Mouse (Mus musculus) lung, embryonic 14.5 days (tissue): ENCODE measurements around the gene Ednra. TPM values are rescaled to one million over a fixed set of nuclear protein-coding genes. Genes with fewer than 3 reads are reported as not detected.
A peak's percentile ranks its signal among the peaks of the same experiment; 100 is the strongest.

Experiments used
- ATAC-seq: fragments of 200-750 bp; cut with Nextera tagmentation; 2 replicates; pipeline ENCODE4 v1.8.0; 2017; ENCODE audit warnings: mild to moderate bottlenecking, moderate TSS enrichment, moderate library complexity; ENCODE audit not compliant: insufficient read depth
- DNase-seq: peaks from one replicate; pipeline ENCODE4 v3.0.0-alpha.2; 2015
- H3K27ac ChIP-seq: fragments of 300-500 bp; sonication (generic); 2 replicates; pipeline ENCODE4 v1.5.1; 2014; ENCODE audit warnings: low read depth, mild to moderate bottlenecking, moderate library complexity
- H3K27me3 ChIP-seq: fragments of 300-500 bp; sonication (generic); 2 replicates; pipeline ENCODE4 v1.6.1; 2014; ENCODE audit warnings: low read length, control low read depth; ENCODE audit not compliant: insufficient read depth
- H3K36me3 ChIP-seq: fragments of 300-500 bp; sonication (generic); 2 replicates; pipeline ENCODE4 v1.6.1; 2014; ENCODE audit warnings: control low read depth; ENCODE audit not compliant: insufficient read depth
- H3K4me1 ChIP-seq: fragments of 300-500 bp; sonication (generic); 2 replicates; pipeline ENCODE4 v1.6.1; 2014; ENCODE audit warnings: antibody characterized with exemption, control low read depth; ENCODE audit not compliant: insufficient read depth
- H3K4me2 ChIP-seq: fragments of 300-500 bp; sonication (generic); 2 replicates; pipeline ENCODE4 v1.6.1; 2014; ENCODE audit warnings: mild to moderate bottlenecking
- H3K4me3 ChIP-seq: fragments of 300-500 bp; sonication (generic); 2 replicates; pipeline ENCODE4 v1.5.1; 2014; ENCODE audit warnings: low read depth, low read length
- H3K9ac ChIP-seq: fragments of 300-500 bp; sonication (generic); 2 replicates; pipeline ENCODE4 v1.6.1; 2014
- H3K9me3 ChIP-seq: fragments of 300-500 bp; sonication (generic); 2 replicates; pipeline ENCODE4 v1.6.1; 2016; ENCODE audit warnings: low read depth, low read length, control low read depth
- CTCF ChIP-seq: IDR thresholded peaks from 2 replicates; pipeline ENCODE4 v1.5.1; 2016; ENCODE audit warnings: antibody characterized with exemption, low read depth
- WGBS: fragments of 180-500 bp; shearing (Covaris S2); extraction: QIAGEN DNeasy Blood & Tissue Kit; methylation state at CpG from one replicate; pipeline ENCODE4 v1.1.7; 2014; 5-methylcytosine and 5-hydroxymethylcytosine counted together
- polyA plus RNA-seq: library from polyadenylated mRNA; unstranded; fragments of >200 nt; fragmentation: Nextera tagmentation; extraction: Ambion mirVana; gene quantifications from 2 replicates; pipeline ENCODE4 v1.2.1, GENCODE M21; 2014

Gene Ednra
- polyA plus RNA-seq, 1 experiment from 2014 or later, result 147 TPM

- Histone ChIP-seq H3K4me1 (peaks cover 20% of the 10 kb centered on the region; the same call in 1 of the 2 replicates), H3K4me2 (peak overlapping the region; percentile 61), H3K27ac (peak overlapping the region; percentile 99), H3K4me3 (peak overlapping the region; percentile 73), H3K36me3 (peaks cover 15% of the 10 kb centered on the region), H3K27me3 (no peaks in the 10 kb centered on the region), H3K9ac (peak overlapping the region; percentile 85), H3K9me3 (no peaks in the 10 kb centered on the region)
- WGBS, result under 1% methylated on average over 16 of the region's 16 CpGs
- DNase-seq (peak; percentile 65), ATAC-seq (peak; percentile 58)
- TF ChIP-seq CTCF, result no peak
Measured at GRCm38 (mm10) chr8:77723534-77724045, 674 bp downstream of the Ednra start.

DNA sequence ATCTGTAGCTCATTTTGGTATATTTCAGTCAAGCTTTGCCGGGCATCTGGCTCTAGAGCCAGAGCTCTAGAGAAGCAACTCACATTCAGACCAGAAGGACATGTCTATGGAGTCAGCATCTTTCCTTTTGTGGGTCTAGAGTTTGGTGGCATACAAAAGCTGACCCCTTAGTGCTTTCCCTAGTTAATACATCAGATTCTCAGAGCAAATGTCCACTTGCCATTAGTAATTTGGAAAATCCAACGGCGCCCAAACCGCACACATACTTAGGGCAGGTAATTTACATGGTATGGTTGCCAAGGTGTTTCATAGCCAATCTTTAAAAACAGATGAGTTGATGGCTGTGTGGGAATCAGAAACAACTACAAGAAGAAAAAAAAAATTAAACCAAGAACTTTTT, 1.2 kb downstream of the Ednra start:
- H3K4me1 ChIP-seq, result peaks cover 20% of the 10 kb centered on the region; the same call in 1 of the 2 replicates
- no peak for ATAC-seq
- H3K27ac ChIP-seq, result peak overlapping the region; percentile 99
- H3K9me3 ChIP-seq, result no peaks in the 10 kb centered on the region
- DNase-seq, result no peak
- peak overlapping the region; percentile 85 for H3K9ac ChIP-seq
- no peak for TF ChIP-seq CTCF
- H3K4me2 ChIP-seq, result peak overlapping the region; percentile 61
- 53% methylated on average over 4 of the region's 4 CpGs for WGBS
- H3K27me3 ChIP-seq, result no peaks in the 10 kb centered on the region
- peaks cover 20% of the 10 kb centered on the region for H3K36me3 ChIP-seq
- H3K4me3 ChIP-seq, result peak overlapping the region; percentile 73

DNA sequence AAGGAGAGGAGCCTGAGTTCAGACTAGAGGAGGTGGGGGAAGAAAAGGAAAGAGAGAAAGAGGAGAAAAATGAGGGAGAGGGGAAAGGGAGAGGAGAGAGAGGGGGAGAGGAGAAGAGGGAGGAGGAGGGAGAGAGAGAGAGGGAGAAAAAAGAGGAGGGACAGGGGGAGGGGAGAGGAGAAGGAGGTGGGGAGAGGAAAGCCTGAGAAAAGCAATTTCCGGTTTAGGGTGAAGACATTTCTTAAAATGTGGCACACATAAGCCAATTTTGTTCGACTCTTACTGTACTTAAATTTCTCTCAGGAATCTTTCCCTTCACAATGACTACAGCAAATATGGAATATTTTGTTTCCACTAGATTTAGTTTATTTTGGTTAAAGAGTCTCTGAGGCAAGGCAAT, 5.3 kb downstream of the Ednra start:
- no peaks in the 10 kb centered on the region for H3K9me3 ChIP-seq
- H3K9ac ChIP-seq, result peak overlapping the region; percentile 50
- no peak for TF ChIP-seq CTCF
- peak overlapping the region; percentile 78 for H3K4me2 ChIP-seq
- H3K27ac ChIP-seq, result peak overlapping the region; percentile 84
- H3K36me3 ChIP-seq, result peaks cover 46% of the 10 kb centered on the region
- DNase-seq (peak; percentile 60), ATAC-seq (no peak)
- peaks cover 17% of the 10 kb centered on the region; the same call in 1 of the 2 replicates for H3K4me1 ChIP-seq
- WGBS, result 44% methylated on average over 2 of the region's 2 CpGs
- no peaks in the 10 kb centered on the region for H3K27me3 ChIP-seq
- peak overlapping the region; percentile 73 for H3K4me3 ChIP-seq

DNA sequence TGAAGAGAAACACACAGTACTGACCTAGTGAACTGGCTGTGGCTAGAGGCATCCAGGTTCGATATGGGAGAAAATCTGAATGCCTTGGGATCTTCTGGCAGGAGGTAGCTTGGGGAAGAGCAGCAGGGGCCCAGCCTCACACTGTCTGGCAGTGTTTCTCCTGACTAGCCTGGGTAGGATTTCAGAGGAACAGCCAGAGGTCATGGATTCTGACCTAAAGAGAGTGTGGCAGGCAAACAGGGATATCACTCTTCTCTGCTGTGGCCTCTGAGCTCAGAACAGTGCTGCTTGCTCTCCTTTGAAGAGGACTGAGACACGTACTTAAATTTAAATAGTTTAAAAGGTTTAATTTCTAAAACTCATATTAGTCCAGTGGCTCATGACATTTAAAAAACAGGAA, 7.2 kb downstream of the Ednra start:
- Histone ChIP-seq H3K27me3 (no peaks in the 10 kb centered on the region), H3K27ac (peak overlapping the region; percentile 76), H3K4me1 (peaks cover 17% of the 10 kb centered on the region; the same call in 1 of the 2 replicates), H3K9me3 (no peaks in the 10 kb centered on the region), H3K4me3 (peak overlapping the region; percentile 24), H3K9ac (0 out of 2 replicates have a peak overlapping the region, but pooled peaks have one; percentile 26), H3K36me3 (peaks cover 46% of the 10 kb centered on the region), H3K4me2 (peak overlapping the region; percentile 57)
- ATAC-seq (peak; percentile 52; the same call in 1 of the 2 replicates), DNase-seq (peak; percentile 65)
- 13% methylated on average over 2 of the region's 2 CpGs for WGBS
- no peak for TF ChIP-seq CTCF

GRCm38 (mm10) chr8:77714455-77714854, 9.8 kb downstream of the Ednra start:
- no peak for ATAC-seq
- 45% methylated on average over 7 of the region's 7 CpGs for WGBS
- H3K27ac ChIP-seq, result peak overlapping the region; percentile 14; the same call in 1 of the 2 replicates

GRCm38 (mm10) chr8:77713688-77714087, 10.6 kb downstream of the Ednra start:
- Histone ChIP-seq H3K36me3 (peaks cover 35% of the 10 kb centered on the region), H3K27ac (peak overlapping the region; percentile 14; the same call in 1 of the 2 replicates), H3K27me3 (no peaks in the 10 kb centered on the region), H3K4me1 (peaks cover 32% of the 10 kb centered on the region), H3K9ac (no peak overlapping the region), H3K4me3 (0 out of 2 replicates have a peak overlapping the region, but pooled peaks have one; percentile 11), H3K9me3 (no peaks in the 10 kb centered on the region), H3K4me2 (peak overlapping the region; percentile 49)
- 48% methylated on average over 5 of the region's 5 CpGs for WGBS
- TF ChIP-seq CTCF, result no peak
- DNase-seq, result no peak
- ATAC-seq, result no peak

More at GRCm38 (mm10) chr8:77714455-77714854, 9.8 kb downstream of the Ednra start:
- no peak for DNase-seq
- Histone ChIP-seq H3K4me2 (peak overlapping the region; percentile 49), H3K9ac (no peak overlapping the region), H3K4me1 (peaks cover 32% of the 10 kb centered on the region), H3K9me3 (no peaks in the 10 kb centered on the region), H3K27me3 (no peaks in the 10 kb centered on the region), H3K4me3 (peak overlapping the region; percentile 11; the same call in 1 of the 2 replicates), H3K36me3 (peaks cover 40% of the 10 kb centered on the region)
- no peak for TF ChIP-seq CTCF

DNA sequence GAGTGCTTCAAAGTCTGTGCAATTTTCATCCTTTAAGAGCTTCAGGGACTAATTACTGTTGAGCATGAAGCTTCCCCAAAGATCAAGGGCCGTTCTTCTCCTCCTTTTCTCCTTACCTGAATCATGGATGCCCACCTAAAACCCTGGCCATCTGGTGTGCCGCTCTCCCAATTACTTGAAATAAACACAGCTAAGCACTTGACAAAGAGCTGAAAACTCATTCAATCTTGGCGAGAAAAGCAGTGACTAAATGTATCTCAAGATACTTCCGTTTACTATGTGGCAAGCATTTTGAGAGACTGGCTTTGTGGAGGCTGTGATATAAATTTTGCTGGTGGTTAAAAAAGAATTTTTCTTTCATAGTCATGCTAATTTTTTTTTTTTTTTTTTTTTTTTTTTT, 19.5 kb downstream of the Ednra start:
- ATAC-seq (no peak), DNase-seq (no peak)
- Histone ChIP-seq H3K36me3 (peaks cover 42% of the 10 kb centered on the region), H3K9me3 (no peaks in the 10 kb centered on the region), H3K27me3 (no peaks in the 10 kb centered on the region), H3K4me1 (0 out of 2 replicates have a peak, but pooled peaks cover 3% of the 10 kb centered on the region), H3K4me2 (no peak overlapping the region), H3K9ac (no peak overlapping the region), H3K4me3 (no peak overlapping the region), H3K27ac (no peak overlapping the region)
- 77% methylated on average over 4 of the region's 4 CpGs for WGBS
- TF ChIP-seq CTCF, result no peak
